Comparison of ENCODE assay signal across 8 mouse cellular contexts in the genomic region with DNA sequence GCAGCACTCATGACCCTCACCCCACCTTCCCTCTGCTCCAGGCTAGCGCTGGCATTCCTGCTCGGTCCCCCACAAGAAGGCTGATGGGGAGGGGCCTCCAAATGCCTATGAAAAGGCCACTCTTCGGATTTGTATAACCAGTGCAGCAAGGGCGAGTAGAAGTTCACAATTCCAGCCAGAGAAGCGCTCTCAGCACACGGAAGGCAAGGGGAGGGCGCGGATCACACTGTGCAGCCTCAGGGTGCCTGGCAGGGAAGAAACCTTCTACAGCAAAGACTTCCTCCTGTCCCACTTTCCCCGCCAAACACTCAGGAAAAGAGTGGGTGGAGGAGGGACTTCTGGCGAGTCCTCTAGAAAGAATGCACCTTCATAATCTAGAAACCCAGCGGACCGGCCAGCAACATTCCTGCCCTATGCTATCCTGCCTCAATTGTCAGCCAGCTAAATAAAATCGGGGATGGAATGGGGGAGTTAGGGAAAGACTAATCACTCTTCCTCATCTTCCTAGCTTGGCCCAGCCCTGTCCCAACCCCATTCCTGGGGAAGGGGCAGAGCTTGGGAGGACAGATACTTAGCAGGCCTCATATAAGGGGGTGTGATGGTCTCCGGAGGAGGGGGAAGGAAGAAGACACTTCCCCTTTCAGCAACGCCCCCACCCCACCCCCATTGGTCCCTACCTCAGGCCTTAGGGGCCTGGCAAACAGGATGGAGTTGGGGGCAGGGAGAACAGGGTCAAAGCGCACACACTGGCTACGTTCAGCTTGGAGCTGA. TPM values are rescaled to one million over a fixed set of nuclear protein-coding genes. Genes with fewer than 3 reads are reported as not detected.
DNase-seq lines count a peak whose midpoint lies in the region; ATAC-seq and TF ChIP-seq lines count a peak whose summit lies in the region.

No protein-coding gene starts in this region.

- peak; percentile 25; the same call in 1 of the 2 replicates for ATAC-seq in frontal cortex, adult (ENCODE audit: low TSS enrichment)
- ATAC-seq in forebrain, postnatal 0 days = no peak
- no peak for ATAC-seq in intestine, postnatal 0 days
- ATAC-seq in liver, postnatal 0 days = no peak
- no peak for ATAC-seq in stomach, embryonic 15.5 days (ENCODE audit: insufficient read depth, low FRiP score, low read depth)

- no peaks in the 10 kb centered on the region for H3K27me3 ChIP-seq in forebrain, postnatal 0 days (ENCODE audit: insufficient read depth, low read length)
- H3K27me3 ChIP-seq in intestine, postnatal 0 days (replicated peaks; ENCODE audit: control insufficient read depth, insufficient read depth, low read length) = no peaks in the 10 kb centered on the region
- no peaks in the 10 kb centered on the region for H3K27me3 ChIP-seq in liver, postnatal 0 days (ENCODE audit: insufficient read depth, low read length)
- H3K27me3 ChIP-seq in stomach, embryonic 15.5 days (replicated peaks) = no peaks in the 10 kb centered on the region

- peaks cover 35% of the 10 kb centered on the region for H3K4me1 ChIP-seq in brown adipose tissue, adult 24 weeks (ENCODE audit: control insufficient read depth, insufficient read depth, insufficient read length, low read length)
- H3K4me1 ChIP-seq in forebrain, postnatal 0 days (ENCODE audit: insufficient read depth) = peaks cover 18% of the 10 kb centered on the region
- peaks cover 22% of the 10 kb centered on the region for H3K4me1 ChIP-seq in intestine, postnatal 0 days (replicated peaks; ENCODE audit: control insufficient read depth, insufficient read depth, low read length)
- H3K4me1 ChIP-seq in liver, postnatal 0 days (ENCODE audit: insufficient read depth) = peaks cover 40% of the 10 kb centered on the region
- peaks cover 72% of the 10 kb centered on the region for H3K4me1 ChIP-seq in stomach, embryonic 15.5 days

- WGBS in forebrain, postnatal 0 days = 26% methylated on average over 17 of the region's 17 CpGs
- WGBS in intestine, postnatal 0 days = 12% methylated on average over 17 of the region's 17 CpGs
- 31% methylated on average over 17 of the region's 17 CpGs for WGBS in liver, postnatal 0 days (ENCODE audit: insufficient replicate concordance)
- WGBS in stomach, embryonic 15.5 days = 23% methylated on average over 17 of the region's 17 CpGs

- H3K4me3 ChIP-seq in brown adipose tissue, adult 24 weeks (ENCODE audit: insufficient read depth, low read depth, low read length) = peak overlapping the region; percentile 86
- peak overlapping the region; percentile 82 for H3K4me3 ChIP-seq in forebrain, postnatal 0 days (ENCODE audit: low read depth, low read length)
- H3K4me3 ChIP-seq in intestine, postnatal 0 days (ENCODE audit: low read depth, low read length) = peak overlapping the region; percentile 83
- peak overlapping the region; percentile 70 for H3K4me3 ChIP-seq in liver, postnatal 0 days (ENCODE audit: low read depth, low read length)
- H3K4me3 ChIP-seq in stomach, embryonic 15.5 days (replicated peaks) = peak overlapping the region; percentile 89

- no peak for DNase-seq in frontal cortex, postnatal 36 days (ENCODE audit: low spot score in 2 of 2)
- DNase-seq in forebrain, postnatal 0 days = no peak
- DNase-seq in liver, postnatal 0 days = peak; percentile 41
- no peak for DNase-seq in layer of hippocampus, adult 11-12 months (ENCODE audit: low spot score)

- peak overlapping the region; percentile 72 for H3K9ac ChIP-seq in forebrain, postnatal 0 days
- peak overlapping the region; percentile 90 for H3K9ac ChIP-seq in intestine, postnatal 0 days (ENCODE audit: low read depth, low read length)
- H3K9ac ChIP-seq in liver, postnatal 0 days (replicated peaks) = peak overlapping the region; percentile 80
- H3K9ac ChIP-seq in stomach, embryonic 15.5 days = peak overlapping the region; percentile 88; the same call in 1 of the 2 replicates

- H3K36me3 ChIP-seq in forebrain, postnatal 0 days (ENCODE audit: insufficient read depth) = no peaks in the 10 kb centered on the region
- H3K36me3 ChIP-seq in intestine, postnatal 0 days (ENCODE audit: control insufficient read depth, insufficient read depth) = no peaks in the 10 kb centered on the region
- no peaks in the 10 kb centered on the region for H3K36me3 ChIP-seq in liver, postnatal 0 days (replicated peaks; ENCODE audit: insufficient read depth, low read length)
- no peaks in the 10 kb centered on the region for H3K36me3 ChIP-seq in stomach, embryonic 15.5 days

- peak overlapping the region; percentile 95 for H3K27ac ChIP-seq in brown adipose tissue, adult 24 weeks (replicated peaks; ENCODE audit: low read depth, low read length)
- peak overlapping the region; percentile 23; the same call in 1 of the 2 replicates for H3K27ac ChIP-seq in forebrain, postnatal 0 days (ENCODE audit: low read depth, low read length)
- H3K27ac ChIP-seq in intestine, postnatal 0 days (ENCODE audit: low read depth, low read length) = peak overlapping the region; percentile 99
- H3K27ac ChIP-seq in liver, postnatal 0 days (ENCODE audit: low read depth) = peak overlapping the region; percentile 98
- peak overlapping the region; percentile 97 for H3K27ac ChIP-seq in stomach, embryonic 15.5 days

- no peak for TF ChIP-seq EP300 in liver, postnatal 0 days (IDR thresholded peaks at IDR 0.05; ENCODE audit: low read depth)

- H3K9me3 ChIP-seq in forebrain, postnatal 0 days (ENCODE audit: low read length) = no peaks in the 10 kb centered on the region
- no peaks in the 10 kb centered on the region for H3K9me3 ChIP-seq in intestine, postnatal 0 days (ENCODE audit: control insufficient read depth)
- H3K9me3 ChIP-seq in liver, postnatal 0 days (ENCODE audit: low read length) = no peaks in the 10 kb centered on the region
- H3K9me3 ChIP-seq in stomach, embryonic 15.5 days = no peaks in the 10 kb centered on the region

- H3K4me2 ChIP-seq in forebrain, postnatal 0 days (ENCODE audit: low read depth) = peak overlapping the region; percentile 78
- peak overlapping the region; percentile 84 for H3K4me2 ChIP-seq in intestine, postnatal 0 days (replicated peaks; ENCODE audit: low read depth)
- H3K4me2 ChIP-seq in liver, postnatal 0 days (ENCODE audit: low read depth, low read length) = peak overlapping the region; percentile 66
- peak overlapping the region; percentile 77 for H3K4me2 ChIP-seq in stomach, embryonic 15.5 days

- no peak for TF ChIP-seq CTCF in forebrain, postnatal 0 days (IDR thresholded peaks at IDR 0.05; ENCODE audit: low read depth)
- TF ChIP-seq CTCF in intestine, postnatal 0 days (IDR thresholded peaks at IDR 0.05; ENCODE audit: low read depth) = peak; percentile 32; the same call in 1 of the 2 replicates
- no peak for TF ChIP-seq CTCF in liver, postnatal 0 days (IDR thresholded peaks at IDR 0.05; ENCODE audit: low read depth)

RNA-seq across cellular contexts. Expression of a gene that starts 1.5 kb away (rescaled TPM):
- polyA plus RNA-seq in brown adipose tissue, adult 24 weeks (2012; ENCODE audit: insufficient read depth, insufficient read length, missing spikeins) = 24.9 and 31.0 TPM in 2 replicates
- total RNA-seq in forebrain, postnatal 0 days (2014; rRNA removed) = 76.6 and 106 TPM in 2 replicates
- 59.4 and 67.0 TPM in 2 replicates for polyA plus RNA-seq in forebrain, postnatal 0 days (2015; fragmentation: Nextera tagmentation; extraction: Ambion mirVana)
- polyA plus RNA-seq in intestine, postnatal 0 days (2015; fragmentation: Nextera tagmentation; extraction: Ambion mirVana) = 102 and 103 TPM in 2 replicates
- polyA plus RNA-seq in liver, postnatal 0 days (2015; fragmentation: Nextera tagmentation; extraction: Ambion mirVana) = 17.5 and 18.9 TPM in 2 replicates
- polyA plus RNA-seq in stomach, embryonic 15.5 days (2015; fragmentation: Nextera tagmentation; extraction: Ambion mirVana) = 163 and 173 TPM in 2 replicates

RNA-seq across cellular contexts. Expression of a gene that starts 18.6 kb away (rescaled TPM):
- 5.7 and 9.8 TPM in 2 replicates for polyA plus RNA-seq in brown adipose tissue, adult 24 weeks (2012; ENCODE audit: insufficient read depth, insufficient read length, missing spikeins)
- total RNA-seq in forebrain, postnatal 0 days (2014; rRNA removed) = 16.8 and 27.1 TPM in 2 replicates
- 17.9 and 19.8 TPM in 2 replicates for polyA plus RNA-seq in forebrain, postnatal 0 days (2015; fragmentation: Nextera tagmentation; extraction: Ambion mirVana)
- 17.0 and 17.2 TPM in 2 replicates for polyA plus RNA-seq in intestine, postnatal 0 days (2015; fragmentation: Nextera tagmentation; extraction: Ambion mirVana)
- 3.4 and 4.6 TPM in 2 replicates for polyA plus RNA-seq in liver, postnatal 0 days (2015; fragmentation: Nextera tagmentation; extraction: Ambion mirVana)
- polyA plus RNA-seq in stomach, embryonic 15.5 days (2015; fragmentation: Nextera tagmentation; extraction: Ambion mirVana) = 57.6 and 61.7 TPM in 2 replicates

RNA-seq across cellular contexts. Expression of a gene that starts 19.5 kb away (rescaled TPM):
- 1.7 and 3.3 TPM in 2 replicates for polyA plus RNA-seq in brown adipose tissue, adult 24 weeks (2012; ENCODE audit: insufficient read depth, insufficient read length, missing spikeins)
- total RNA-seq in forebrain, postnatal 0 days (2014; rRNA removed) = 18.1 and 34.6 TPM in 2 replicates
- polyA plus RNA-seq in forebrain, postnatal 0 days (2015; fragmentation: Nextera tagmentation; extraction: Ambion mirVana) = 23.3 and 23.4 TPM in 2 replicates
- polyA plus RNA-seq in intestine, postnatal 0 days (2015; fragmentation: Nextera tagmentation; extraction: Ambion mirVana) = 31.7 and 37.0 TPM in 2 replicates
- 7.4 and 9.0 TPM in 2 replicates for polyA plus RNA-seq in liver, postnatal 0 days (2015; fragmentation: Nextera tagmentation; extraction: Ambion mirVana)
- polyA plus RNA-seq in stomach, embryonic 15.5 days (2015; fragmentation: Nextera tagmentation; extraction: Ambion mirVana) = 89.1 and 100 TPM in 2 replicates

RNA-seq across cellular contexts. Expression of a gene that starts 40.1 kb away (rescaled TPM):
- polyA plus RNA-seq in brown adipose tissue, adult 24 weeks (2012; ENCODE audit: insufficient read depth, insufficient read length, missing spikeins) = not detected in 2 replicates
- total RNA-seq in forebrain, postnatal 0 days (2014; rRNA removed) = 274 and 518 TPM in 2 replicates
- polyA plus RNA-seq in forebrain, postnatal 0 days (2015; fragmentation: Nextera tagmentation; extraction: Ambion mirVana) = 131 and 237 TPM in 2 replicates
- polyA plus RNA-seq in intestine, postnatal 0 days (2015; fragmentation: Nextera tagmentation; extraction: Ambion mirVana) = 10.0 and 10.4 TPM in 2 replicates
- polyA plus RNA-seq in liver, postnatal 0 days (2015; fragmentation: Nextera tagmentation; extraction: Ambion mirVana) = 0.78 and 0.81 TPM in 2 replicates
- 15.5 and 16.7 TPM in 2 replicates for polyA plus RNA-seq in stomach, embryonic 15.5 days (2015; fragmentation: Nextera tagmentation; extraction: Ambion mirVana)

RNA-seq across cellular contexts. Expression of a gene that starts 45.6 kb away (rescaled TPM):
- 14.7 and 16.3 TPM in 2 replicates for polyA plus RNA-seq in brown adipose tissue, adult 24 weeks (2012; ENCODE audit: insufficient read depth, insufficient read length, missing spikeins)
- total RNA-seq in forebrain, postnatal 0 days (2014; rRNA removed) = 63.0 and 80.5 TPM in 2 replicates
- 113 and 118 TPM in 2 replicates for polyA plus RNA-seq in forebrain, postnatal 0 days (2015; fragmentation: Nextera tagmentation; extraction: Ambion mirVana)
- 31.6 and 33.0 TPM in 2 replicates for polyA plus RNA-seq in intestine, postnatal 0 days (2015; fragmentation: Nextera tagmentation; extraction: Ambion mirVana)
- polyA plus RNA-seq in liver, postnatal 0 days (2015; fragmentation: Nextera tagmentation; extraction: Ambion mirVana) = 11.1 and 11.9 TPM in 2 replicates
- 108 TPM in 2 replicates for polyA plus RNA-seq in stomach, embryonic 15.5 days (2015; fragmentation: Nextera tagmentation; extraction: Ambion mirVana)

Comparison
In these comparisons a context has a peak if more than half of its experiments do, and no peak if none do; other contexts are left out.
1. H3K27ac ChIP-seq: peak in every context shown above with its lines; median percentile 99 in intestine, postnatal 0 days; 98 in liver, postnatal 0 days; 97 in stomach, embryonic 15.5 days; 95 in brown adipose tissue, adult 24 weeks; 23 in forebrain, postnatal 0 days.